13 mouse cellular contexts compared by ENCODE assay signal in genomic region chr4:8987544-8988344, GRCm38 (mm10).
A peak's percentile ranks its signal among the peaks of the same experiment; 100 is the strongest.
DNase-seq lines count a peak whose midpoint lies in the region; ATAC-seq and TF ChIP-seq lines count a peak whose summit lies in the region.
"Had no signal": no experiment of that assay in that cellular context is flagged by ENCODE, and none has a peak within 500 bp of the region (broad histone marks: within the 10 kb centered on the region; RNA-seq: fewer than 3 reads in every experiment).

No protein-coding gene starts in this region.

- TF ChIP-seq CTCF in bone marrow, adult 2 months (IDR thresholded peaks at IDR 0.05; ENCODE audit: control insufficient read depth, insufficient read depth, low read length): no peak

- no peaks in the 10 kb centered on the region for H3K27me3 ChIP-seq in intestine, embryonic 14.5 days (replicated peaks; ENCODE audit: control insufficient read depth, insufficient read depth, low read length)
- H3K27me3 ChIP-seq in intestine, embryonic 16.5 days (replicated peaks; ENCODE audit: control insufficient read depth, insufficient read depth, low read length): no peaks in the 10 kb centered on the region

- H3K36me3 ChIP-seq in intestine, embryonic 14.5 days (ENCODE audit: control insufficient read depth, insufficient read depth, low read length): no peaks in the 10 kb centered on the region
- no peaks in the 10 kb centered on the region for H3K36me3 ChIP-seq in intestine, embryonic 16.5 days (ENCODE audit: control insufficient read depth, insufficient read depth, low read length)
- H3K36me3 ChIP-seq: embryonic facial prominence, embryonic 15.5 days; limb, embryonic 15.5 days had no signal

- ATAC-seq in intestine, embryonic 14.5 days (replicated peaks; ENCODE audit: low FRiP score, low TSS enrichment, low read depth): 0 out of 2 replicates have a peak, but pooled peaks have one; percentile 28
- ATAC-seq in intestine, embryonic 16.5 days: no peak
- peak; percentile 14; the same call in 1 of the 2 replicates for ATAC-seq in granulocyte monocyte progenitor cell, adult 5-6 weeks (replicated peaks; ENCODE audit: poor library complexity, severe bottlenecking)
- peak; percentile 34 for ATAC-seq in megakaryocyte progenitor cell, adult 5-6 weeks (replicated peaks; ENCODE audit: poor library complexity)

- 0 out of 2 replicates have a peak, but pooled peaks cover 8% of the 10 kb centered on the region for H3K4me1 ChIP-seq in intestine, embryonic 14.5 days (replicated peaks; ENCODE audit: control insufficient read depth, insufficient read depth, low read length)
- H3K4me1 ChIP-seq in intestine, embryonic 16.5 days (ENCODE audit: control insufficient read depth, insufficient read depth, low read length): peaks cover 9% of the 10 kb centered on the region; the same call in 1 of the 2 replicates
- no peaks in the 10 kb centered on the region; the same call in 1 of the 2 replicates for H3K4me1 ChIP-seq in bone marrow, adult 2 months (ENCODE audit: control insufficient read depth, insufficient read depth, low read length)

- no peak overlapping the region for H3K27ac ChIP-seq in intestine, embryonic 14.5 days (ENCODE audit: low read depth)
- no peak overlapping the region for H3K27ac ChIP-seq in intestine, embryonic 16.5 days (ENCODE audit: low read length)
- H3K27ac ChIP-seq in bone marrow, adult 2 months (ENCODE audit: control insufficient read depth, insufficient read depth, low read depth, low read length, poor library complexity): no peak overlapping the region
- H3K27ac ChIP-seq: embryonic facial prominence, embryonic 15.5 days; limb, embryonic 15.5 days; macrophage had no signal

- WGBS in intestine, embryonic 14.5 days: 51% methylated on average over 10 of the region's 10 CpGs
- WGBS in intestine, embryonic 16.5 days: 55% methylated on average over 10 of the region's 10 CpGs
- WGBS in bone marrow, adult 2 months: 63% methylated on average over 10 of the region's 10 CpGs

- H3K9me3 ChIP-seq in intestine, embryonic 14.5 days (ENCODE audit: control insufficient read depth, low read length): no peaks in the 10 kb centered on the region
- H3K9me3 ChIP-seq in intestine, embryonic 16.5 days (ENCODE audit: control insufficient read depth, low read length): no peaks in the 10 kb centered on the region
- H3K9me3 ChIP-seq: embryonic facial prominence, embryonic 15.5 days; limb, embryonic 15.5 days had no signal

- no peak for TF ChIP-seq POLR2A in bone marrow, adult 2 months (IDR thresholded peaks at IDR 0.05; ENCODE audit: borderline replicate concordance, control insufficient read depth, low read depth, low read length)

- DNase-seq in intestine, embryonic 14.5 days (ENCODE audit: low spot score): no peak
- DNase-seq in gastrocnemius, postnatal 4 days (ENCODE audit: low spot score in 2 of 2): no peak
- no peak for DNase-seq in thymus, postnatal 36 days
- DNase-seq: gastrocnemius, postnatal 10 days; kidney, adult 18-20 months; spleen, adult 18-20 months had no signal

- H3K9ac ChIP-seq in intestine, embryonic 14.5 days (ENCODE audit: low read length): no peak overlapping the region
- H3K9ac ChIP-seq in intestine, embryonic 16.5 days (ENCODE audit: low read depth, low read length): no peak overlapping the region
- H3K9ac ChIP-seq: embryonic facial prominence, embryonic 15.5 days; limb, embryonic 15.5 days had no signal

- no peak overlapping the region for H3K4me2 ChIP-seq in intestine, embryonic 14.5 days (ENCODE audit: low read length)
- no peak overlapping the region for H3K4me2 ChIP-seq in intestine, embryonic 16.5 days (ENCODE audit: low read depth, low read length)
- H3K4me2 ChIP-seq: embryonic facial prominence, embryonic 15.5 days; limb, embryonic 15.5 days had no signal

- H3K4me3 ChIP-seq in intestine, embryonic 14.5 days (ENCODE audit: low read depth, low read length): no peak overlapping the region
- no peak overlapping the region for H3K4me3 ChIP-seq in intestine, embryonic 16.5 days (ENCODE audit: low read length)
- peak overlapping the region; percentile 7 for H3K4me3 ChIP-seq in bone marrow, adult 2 months (replicated peaks; ENCODE audit: control insufficient read depth, low read depth, low read length)
- H3K4me3 ChIP-seq: embryonic facial prominence, embryonic 15.5 days; limb, embryonic 15.5 days had no signal
